Mouse (Mus musculus) C2C12 (cell line): ENCODE measurements at regions not wholly inside any gene's neighbourhood (a gene's known extent, or its start where the extent isn't known, plus 50 kb on each side); places are given as distances from the start of the nearest gene placed in this dataset.
A peak's percentile ranks its signal among the peaks of the same experiment; 100 is the strongest.

Experiments
- H3K27me3 ChIP-seq: one replicate; pipeline ENCODE4 v1.6.1; 2011; ENCODE audit not compliant: control insufficient read depth, insufficient read depth, insufficient read length
- H3K36me3 ChIP-seq: one replicate; pipeline ENCODE4 v1.6.1; 2011; ENCODE audit not compliant: control insufficient read depth, insufficient read depth
- H3K4me3 ChIP-seq: one replicate; pipeline ENCODE4 v1.5.1; 2011; ENCODE audit warnings: mild to moderate bottlenecking, control low read depth; ENCODE audit not compliant: poor library complexity, insufficient read depth, severe bottlenecking
- H3K79me2 ChIP-seq: one replicate; pipeline ENCODE4 v1.6.1; 2011; ENCODE audit not compliant: control insufficient read depth, insufficient read depth
- H3K79me3 ChIP-seq: one replicate; pipeline ENCODE4 v1.6.1; 2011; ENCODE audit warnings: low read depth, control low read depth
- H3ac ChIP-seq: one replicate; pipeline ENCODE3; 2011; ENCODE audit warnings: low read depth; ENCODE audit not compliant: control insufficient read depth, insufficient read length
- CEBPB ChIP-seq: IDR thresholded peaks from one replicate; pipeline ENCODE4 v1.6.1; 2011; ENCODE audit warnings: low read depth, mild to moderate bottlenecking, control low read depth, moderate library complexity
- CTCF ChIP-seq: IDR thresholded peaks from one replicate; pipeline ENCODE4 v1.5.1; 2011; ENCODE audit not compliant: control insufficient read depth, insufficient read depth, insufficient read length
- FOSL1 ChIP-seq: IDR thresholded peaks from one replicate; pipeline ENCODE4 v1.8.0; 2011; ENCODE audit warnings: mild to moderate bottlenecking, low read length; ENCODE audit not compliant: poor library complexity, insufficient read depth, severe bottlenecking
- MAX ChIP-seq: IDR thresholded peaks from one replicate; pipeline ENCODE4 v1.6.1; 2011; ENCODE audit warnings: mild to moderate bottlenecking, control low read depth
- MYOD1 ChIP-seq: IDR thresholded peaks from one replicate; pipeline ENCODE4 v1.6.1; 2011; ENCODE audit warnings: low read depth; ENCODE audit not compliant: control insufficient read depth, insufficient read length
- MYOG ChIP-seq: IDR thresholded peaks from one replicate; pipeline ENCODE4 v1.6.1; 2011; ENCODE audit not compliant: control insufficient read depth, insufficient read length; ENCODE audit errors: extremely low read depth
- USF1 ChIP-seq: IDR thresholded peaks from one replicate; pipeline ENCODE4 v1.6.1; 2011; ENCODE audit warnings: low read depth, mild to moderate bottlenecking, control low read depth, moderate library complexity

DNA sequence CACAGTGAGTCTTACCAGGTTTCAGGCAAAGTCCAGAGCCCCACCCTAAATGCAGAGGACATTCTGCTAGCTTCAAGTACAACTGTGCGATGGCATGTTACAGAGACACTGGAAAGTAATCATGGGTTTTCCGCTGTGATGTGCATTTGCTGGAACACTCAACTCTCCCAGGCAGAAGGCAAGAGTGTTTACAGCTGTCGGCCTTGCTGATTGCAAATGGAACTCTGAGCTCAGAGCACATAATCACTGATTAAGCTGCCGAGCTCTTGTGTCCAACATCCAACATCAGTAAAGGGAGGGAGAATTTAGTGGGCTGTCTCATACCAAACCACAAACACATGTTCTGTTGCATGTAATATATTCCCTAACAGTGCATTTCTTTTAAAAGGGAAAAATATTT lies 117.1 kb downstream of the Postn start:
- H3K79me3 ChIP-seq, result no peaks in the 10 kb centered on the region
- TF ChIP-seq MYOG (no peak), MYOD1 (peak; percentile 15)
- no peaks in the 10 kb centered on the region for H3K36me3 ChIP-seq
- H3K79me2 ChIP-seq, result no peaks in the 10 kb centered on the region
- H3K4me3 ChIP-seq, result no peak overlapping the region
- no peak overlapping the region for H3ac ChIP-seq
- no peaks in the 10 kb centered on the region for H3K27me3 ChIP-seq

DNA sequence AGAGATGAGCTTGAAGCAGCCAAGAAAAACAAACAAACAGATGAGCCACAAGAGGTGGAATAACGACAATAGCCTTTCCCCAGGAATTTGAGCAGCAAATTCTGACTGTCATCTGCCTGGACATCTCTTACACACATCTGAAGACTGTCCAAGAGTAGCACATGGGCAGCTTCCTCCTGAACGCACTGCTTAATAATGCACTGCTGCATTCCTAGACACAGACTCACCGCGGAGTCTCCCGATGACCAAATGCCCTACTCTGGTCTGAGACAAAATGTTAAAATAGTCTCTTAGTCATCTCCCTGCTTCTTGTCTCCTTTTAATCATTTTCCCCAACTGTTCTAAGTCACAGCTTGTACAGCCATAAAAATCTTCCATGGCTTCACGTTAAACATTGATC lies 119.3 kb downstream of the Postn start:
- H3ac ChIP-seq, result no peak overlapping the region
- H3K4me3 ChIP-seq, result no peak overlapping the region
- TF ChIP-seq CEBPB, result peak; percentile 21
- peak; percentile 96 for TF ChIP-seq MAX
- TF ChIP-seq MYOG, result no peak
- TF ChIP-seq MYOD1, result peak; percentile 65
- TF ChIP-seq FOSL1, result peak; percentile 82
- no peak for TF ChIP-seq USF1
- no peak for TF ChIP-seq CTCF
- no peaks in the 10 kb centered on the region for H3K36me3 ChIP-seq
- no peaks in the 10 kb centered on the region for H3K79me3 ChIP-seq
- no peaks in the 10 kb centered on the region for H3K27me3 ChIP-seq
- H3K79me2 ChIP-seq, result no peaks in the 10 kb centered on the region

DNA sequence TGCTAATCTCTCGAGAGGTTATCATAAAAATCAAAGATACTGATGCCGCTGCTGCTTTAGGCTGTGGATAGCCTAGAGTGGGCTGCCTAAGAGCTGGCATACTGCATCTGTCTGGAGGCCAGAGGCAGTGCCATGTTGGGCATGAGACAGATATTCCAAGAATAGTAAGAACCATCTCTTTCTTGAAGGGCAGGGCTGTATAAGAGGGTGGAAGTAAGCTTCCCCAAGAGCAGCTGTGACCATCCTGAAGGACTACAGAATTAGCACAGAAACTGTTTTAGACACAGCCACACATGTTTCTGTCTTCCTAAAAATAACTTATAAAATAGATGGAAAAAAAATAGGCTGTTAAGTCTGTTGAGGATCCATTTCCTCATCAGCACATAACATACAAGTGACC lies 126.4 kb downstream of the Postn start:
- Histone ChIP-seq H3K4me3 (no peak overlapping the region), H3K79me3 (no peaks in the 10 kb centered on the region), H3K79me2 (no peaks in the 10 kb centered on the region), H3K27me3 (no peaks in the 10 kb centered on the region), H3K36me3 (no peaks in the 10 kb centered on the region), H3ac (no peak overlapping the region)
- TF ChIP-seq MAX (no peak), MYOG (no peak), CTCF (no peak), MYOD1 (no peak), CEBPB (no peak), USF1 (no peak), FOSL1 (no peak)

DNA sequence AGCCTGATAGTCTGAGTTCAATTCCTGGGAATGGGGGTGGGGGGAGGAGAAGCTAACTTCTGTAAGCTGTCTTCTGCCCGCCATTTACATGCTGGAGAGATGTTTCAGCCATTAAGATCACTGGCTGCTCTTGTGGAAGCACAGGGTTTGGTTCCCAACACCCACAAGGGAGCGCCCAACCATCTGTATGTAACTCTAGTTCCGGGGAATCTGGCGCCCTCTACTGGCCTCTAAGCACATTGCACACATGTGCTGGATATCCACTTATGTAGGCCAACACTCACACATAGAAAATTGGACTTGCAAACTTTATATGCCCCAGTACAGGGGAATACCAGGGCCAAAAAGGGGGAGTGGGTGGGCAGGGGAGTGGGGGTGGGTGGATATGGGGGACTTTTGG lies 126.9 kb downstream of the Postn start:
- no peak for TF ChIP-seq MYOG
- TF ChIP-seq MAX, result no peak
- no peak for TF ChIP-seq FOSL1
- no peak for TF ChIP-seq CEBPB
- TF ChIP-seq CTCF, result no peak
- TF ChIP-seq USF1, result no peak
- no peak for TF ChIP-seq MYOD1
- H3K79me3 ChIP-seq, result no peaks in the 10 kb centered on the region
- no peaks in the 10 kb centered on the region for H3K27me3 ChIP-seq
- H3K79me2 ChIP-seq, result no peaks in the 10 kb centered on the region
- no peak overlapping the region for H3K4me3 ChIP-seq
- no peaks in the 10 kb centered on the region for H3K36me3 ChIP-seq
- no peak overlapping the region for H3ac ChIP-seq

DNA sequence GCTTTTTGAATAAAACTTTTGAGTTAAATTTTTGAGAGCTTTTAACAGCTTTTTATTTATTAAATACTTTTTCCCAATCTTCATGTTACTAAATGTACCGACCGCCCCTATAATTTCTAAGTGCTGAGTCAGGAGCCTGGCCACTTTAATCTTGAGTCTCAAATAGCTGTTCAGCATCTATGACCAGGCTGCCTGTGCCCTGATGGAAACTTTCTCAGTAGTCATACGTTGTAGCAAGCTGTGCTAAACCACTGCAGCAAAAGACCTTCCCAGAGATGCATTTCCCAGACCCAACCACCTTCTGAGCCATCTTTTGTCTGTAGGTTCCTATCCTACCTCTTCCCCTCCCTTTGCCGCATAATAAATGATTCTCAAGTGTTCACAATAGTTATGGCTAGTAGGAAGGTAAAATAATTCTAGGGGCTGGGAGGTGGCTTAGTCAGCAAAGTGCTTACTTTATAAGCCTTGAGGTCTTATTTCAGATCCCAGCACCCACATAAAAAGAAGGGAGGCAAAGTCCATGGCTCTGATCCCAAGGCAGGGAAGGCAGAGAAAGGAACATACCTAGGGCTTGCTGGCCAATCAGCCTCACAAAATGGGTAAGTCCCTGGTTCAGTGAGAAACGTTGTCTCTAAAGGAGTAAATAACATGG lies 129.5 kb downstream of the Postn start:
- H3K36me3 ChIP-seq, result no peaks in the 10 kb centered on the region
- H3K27me3 ChIP-seq, result no peaks in the 10 kb centered on the region
- no peak overlapping the region for H3K4me3 ChIP-seq
- TF ChIP-seq CTCF, result no peak
- no peak for TF ChIP-seq MAX
- no peak for TF ChIP-seq MYOD1
- TF ChIP-seq USF1, result no peak
- no peak for TF ChIP-seq MYOG
- TF ChIP-seq FOSL1, result no peak
- no peak for TF ChIP-seq CEBPB
- no peaks in the 10 kb centered on the region for H3K79me3 ChIP-seq
- no peak overlapping the region for H3ac ChIP-seq
- no peaks in the 10 kb centered on the region for H3K79me2 ChIP-seq

DNA sequence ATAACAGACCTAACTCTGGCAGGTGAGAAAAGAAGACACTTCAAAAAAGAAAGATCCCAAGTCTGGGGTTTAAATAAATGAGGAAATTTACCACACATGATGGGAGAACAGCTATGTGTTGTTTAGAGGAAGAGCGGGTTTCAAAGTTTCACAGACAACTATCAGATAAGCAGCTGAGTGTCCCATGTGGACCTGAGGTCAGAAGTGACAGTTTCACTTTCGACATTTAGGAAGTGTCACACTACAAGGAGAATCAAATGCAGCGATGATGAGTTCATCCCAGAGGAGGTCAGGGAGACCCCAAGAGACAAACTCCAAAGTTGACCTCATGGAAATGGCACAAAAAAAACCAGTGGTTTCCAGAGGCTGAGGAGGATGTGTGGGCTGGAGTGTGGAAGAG lies 132.7 kb downstream of the Postn start:
- H3K79me3 ChIP-seq, result no peaks in the 10 kb centered on the region
- no peaks in the 10 kb centered on the region for H3K79me2 ChIP-seq
- no peaks in the 10 kb centered on the region for H3K36me3 ChIP-seq
- no peak for TF ChIP-seq MYOG
- TF ChIP-seq MYOD1, result no peak
- no peak for TF ChIP-seq USF1
- TF ChIP-seq MAX, result no peak
- TF ChIP-seq CTCF, result no peak
- no peak for TF ChIP-seq CEBPB
- TF ChIP-seq FOSL1, result no peak
- H3K4me3 ChIP-seq, result no peak overlapping the region
- H3ac ChIP-seq, result no peak overlapping the region
- no peaks in the 10 kb centered on the region for H3K27me3 ChIP-seq
